In genomic region chr11:6853366-6853765, GRCm38 (mm10) we compare ENCODE assay signal across 19 mouse cellular contexts. TPM values are rescaled to one million over a fixed set of nuclear protein-coding genes. Genes with fewer than 3 reads are reported as not detected.
"Had no signal": no experiment of that assay in that cellular context is flagged by ENCODE, and none has a peak within 500 bp of the region (broad histone marks: within the 10 kb centered on the region; RNA-seq: fewer than 3 reads in every experiment).

No protein-coding gene starts in this region.

RNA-seq across cellular contexts. Expression of gene Gm11983, which starts 15.9 kb away (rescaled TPM):
- total RNA-seq: megakaryocyte, adult 5-6 weeks; megakaryocyte-erythroid progenitor cell, adult 5-6 weeks; midbrain, postnatal 0 days; monocyte, adult 5-6 weeks; neutrophil, adult 5-6 weeks had no signal
- polyA plus RNA-seq: liver, embryonic 16.5 days; lung, embryonic 14.5 days; lung, embryonic 16.5 days; midbrain, embryonic 10.5 days; midbrain, embryonic 13.5 days; midbrain, embryonic 15.5 days; midbrain, postnatal 0 days; neural tube, embryonic 12.5 days; neural tube, embryonic 14.5 days; spleen, adult 2 months; stomach, embryonic 15.5 days; stomach, postnatal 0 days; testis, adult 2 months; thymus, adult 2 months; urinary bladder, adult 2 months had no signal
